In the genomic region with DNA sequence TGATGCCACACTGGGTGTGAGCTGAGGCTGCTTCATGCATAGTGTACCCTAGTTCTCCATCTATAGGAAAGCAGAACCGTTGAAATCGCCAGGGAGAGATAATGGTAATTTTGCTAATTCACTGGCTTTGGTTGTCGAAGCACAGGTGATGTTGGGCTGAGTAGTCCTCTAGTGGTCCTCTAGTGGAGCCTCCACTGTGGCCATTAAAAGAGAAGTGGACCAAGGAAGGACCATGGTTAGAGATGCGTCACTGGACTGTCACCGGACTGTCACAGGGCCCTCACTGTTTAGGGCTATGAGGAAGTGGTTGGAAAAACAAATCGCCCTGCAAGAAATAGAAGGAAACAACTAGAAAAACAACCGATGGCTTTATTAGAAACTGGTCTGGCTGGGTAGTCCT, we compare ENCODE assay signal across 11 mouse cellular contexts. TPM values are rescaled to one million over a fixed set of nuclear protein-coding genes. Genes with fewer than 3 reads are reported as not detected.
DNase-seq lines count a peak whose midpoint lies in the region; ATAC-seq and TF ChIP-seq lines count a peak whose summit lies in the region.
"Had no signal": no experiment of that assay in that cellular context is flagged by ENCODE, and none has a peak within 500 bp of the region (broad histone marks: within the 10 kb centered on the region; RNA-seq: fewer than 3 reads in every experiment).

No protein-coding gene starts in this region.

- no peaks in the 10 kb centered on the region for H3K36me3 ChIP-seq in heart, embryonic 16.5 days (ENCODE audit: control insufficient read depth, insufficient read depth)
- H3K36me3 ChIP-seq in forebrain, embryonic 15.5 days, result no peaks in the 10 kb centered on the region
- H3K36me3 ChIP-seq: midbrain, embryonic 12.5 days had no signal

- H3K4me2 ChIP-seq in heart, embryonic 16.5 days (ENCODE audit: low read depth, low read length), result no peak overlapping the region
- H3K4me2 ChIP-seq in forebrain, embryonic 15.5 days (replicated peaks), result no peak overlapping the region
- H3K4me2 ChIP-seq: midbrain, embryonic 12.5 days had no signal

- TF ChIP-seq CTCF in layer of hippocampus, adult 2 months (conservative IDR thresholded peaks at IDR 0.05), result no peak

- no peak for DNase-seq in layer of hippocampus, adult 2 months (ENCODE audit: low spot score in 2 of 2)
- DNase-seq in layer of hippocampus, adult 18-20 months (ENCODE audit: low spot score in 2 of 2), result no peak
- DNase-seq in brain, adult 2 months (ENCODE audit: low read depth, low spot score), result peak; percentile 34
- no peak for DNase-seq in embryo, embryonic 9.5 days (ENCODE audit: extremely low spot score)
- DNase-seq: cerebellum, adult 2 months; thymus, postnatal 25 days had no signal

- no peak overlapping the region for H3K4me3 ChIP-seq in layer of hippocampus, adult 2 months
- no peak overlapping the region for H3K4me3 ChIP-seq in heart, embryonic 16.5 days (ENCODE audit: low read length)
- H3K4me3 ChIP-seq in forebrain, embryonic 15.5 days, result no peak overlapping the region
- H3K4me3 ChIP-seq: erythroblast, embryonic 14.5 days; midbrain, embryonic 12.5 days had no signal

- 72% methylated on average over 7 of the region's 7 CpGs for whole genome bisulfite sequencing in heart, embryonic 16.5 days
- WGBS in forebrain, embryonic 15.5 days, result 92% methylated on average over 7 of the region's 7 CpGs

- H3K4me1 ChIP-seq in heart, embryonic 16.5 days (ENCODE audit: control insufficient read depth, insufficient read depth, low read length), result no peaks in the 10 kb centered on the region
- H3K4me1 ChIP-seq in forebrain, embryonic 15.5 days, result no peaks in the 10 kb centered on the region
- H3K4me1 ChIP-seq: midbrain, embryonic 12.5 days had no signal

- no peak overlapping the region for H3K9ac ChIP-seq in heart, embryonic 16.5 days (ENCODE audit: low read length)
- H3K9ac ChIP-seq in forebrain, embryonic 15.5 days (replicated peaks), result no peak overlapping the region
- H3K9ac ChIP-seq: midbrain, embryonic 12.5 days had no signal

- H3K9me3 ChIP-seq in heart, embryonic 16.5 days (replicated peaks; ENCODE audit: control insufficient read depth, low read length), result no peaks in the 10 kb centered on the region
- H3K9me3 ChIP-seq in forebrain, embryonic 15.5 days, result no peaks in the 10 kb centered on the region
- H3K9me3 ChIP-seq: midbrain, embryonic 12.5 days had no signal

- no peaks in the 10 kb centered on the region for H3K27me3 ChIP-seq in heart, embryonic 16.5 days (ENCODE audit: control insufficient read depth, insufficient read depth, low read length)
- no peaks in the 10 kb centered on the region for H3K27me3 ChIP-seq in forebrain, embryonic 15.5 days
- H3K27me3 ChIP-seq: midbrain, embryonic 12.5 days had no signal

- H3K27ac ChIP-seq in layer of hippocampus, adult 2 months, result peak overlapping the region; percentile 36; the same call in 1 of the 2 replicates
- peak overlapping the region; percentile 40 for H3K27ac ChIP-seq in heart, embryonic 16.5 days (ENCODE audit: low read length)
- H3K27ac ChIP-seq in forebrain, embryonic 15.5 days (replicated peaks), result no peak overlapping the region
- H3K27ac ChIP-seq: midbrain, embryonic 12.5 days had no signal

- 0 out of 2 replicates have a peak, but pooled peaks have one; percentile 2 for ATAC-seq in heart, embryonic 16.5 days (replicated peaks; ENCODE audit: extremely low read depth, insufficient read depth, low FRiP score)
- peak; percentile 79 for ATAC-seq in neutrophil, adult 5-6 weeks (ENCODE audit: extremely low read depth, insufficient number of reproducible peaks, low FRiP score, poor library complexity, severe bottlenecking)
- no peak for ATAC-seq in forebrain, embryonic 15.5 days (replicated peaks)

RNA-seq across cellular contexts. Expression of a gene that starts 25.4 kb away (rescaled TPM):
- 10 to 100 TPM; 17.2 to 18.5 TPM for total RNA-seq in layer of hippocampus, adult 2 months (2021)
- 10 to 100 TPM; 14.2 to 14.6 TPM for total RNA-seq in layer of hippocampus, adult 18-20 months (2021)
- 10.4 and 11.7 TPM in 2 replicates for polyA plus RNA-seq in heart, embryonic 16.5 days (2015; fragmentation: Nextera tagmentation; extraction: Ambion mirVana)
- 274 and 277 TPM in 2 replicates for total RNA-seq in neutrophil, adult 5-6 weeks (2017)
- polyA plus RNA-seq in forebrain, embryonic 15.5 days (2015; fragmentation: Nextera tagmentation; extraction: Ambion mirVana), result 8.4 and 8.6 TPM in 2 replicates

RNA-seq across cellular contexts. Expression of a gene that starts 25.6 kb away (rescaled TPM):
- 10 to 100 TPM; 14.6 to 18.5 TPM for total RNA-seq in layer of hippocampus, adult 2 months (2021)
- total RNA-seq in layer of hippocampus, adult 18-20 months (2021), result 10 to 100 TPM; 15.1 to 16.6 TPM
- 8.9 and 11.1 TPM in 2 replicates for polyA plus RNA-seq in heart, embryonic 16.5 days (2015; fragmentation: Nextera tagmentation; extraction: Ambion mirVana)
- 6.2 and 7.0 TPM in 2 replicates for total RNA-seq in neutrophil, adult 5-6 weeks (2017)
- 12.8 and 14.1 TPM in 2 replicates for polyA plus RNA-seq in forebrain, embryonic 15.5 days (2015; fragmentation: Nextera tagmentation; extraction: Ambion mirVana)

RNA-seq across cellular contexts. Expression of a gene that starts 49.3 kb away (rescaled TPM):
- total RNA-seq in layer of hippocampus, adult 2 months (2021), result 10 to 100 TPM; 21.2 to 22.3 TPM
- 10 to 100 TPM; 19.6 to 22.3 TPM for total RNA-seq in layer of hippocampus, adult 18-20 months (2021)
- 51.9 and 58.3 TPM in 2 replicates for polyA plus RNA-seq in heart, embryonic 16.5 days (2015; fragmentation: Nextera tagmentation; extraction: Ambion mirVana)
- 8.3 and 10.8 TPM in 2 replicates for total RNA-seq in neutrophil, adult 5-6 weeks (2017)
- polyA plus RNA-seq in forebrain, embryonic 15.5 days (2015; fragmentation: Nextera tagmentation; extraction: Ambion mirVana), result 78.8 and 79.1 TPM in 2 replicates

Comparison
In these comparisons a context has a peak if more than half of its experiments do, and no peak if none do; other contexts are left out.
1. RNA of a gene that starts 25.4 kb away (total RNA-seq): 274 to 277 TPM in neutrophil, adult 5-6 weeks; 17.2 to 18.5 TPM in layer of hippocampus, adult 2 months and 14.2 to 14.6 TPM in layer of hippocampus, adult 18-20 months; every median in the first group is over 10 times any median in the second.